Mouse (Mus musculus): ENCODE measurements around the gene Cnot4. TPM values are rescaled to one million over a fixed set of nuclear protein-coding genes. Genes with fewer than 3 reads are reported as not detected.

Cnot4 gene
- polyA plus RNA-seq, 1 experiment from 2014 or later = 39.0 TPM

DNA sequence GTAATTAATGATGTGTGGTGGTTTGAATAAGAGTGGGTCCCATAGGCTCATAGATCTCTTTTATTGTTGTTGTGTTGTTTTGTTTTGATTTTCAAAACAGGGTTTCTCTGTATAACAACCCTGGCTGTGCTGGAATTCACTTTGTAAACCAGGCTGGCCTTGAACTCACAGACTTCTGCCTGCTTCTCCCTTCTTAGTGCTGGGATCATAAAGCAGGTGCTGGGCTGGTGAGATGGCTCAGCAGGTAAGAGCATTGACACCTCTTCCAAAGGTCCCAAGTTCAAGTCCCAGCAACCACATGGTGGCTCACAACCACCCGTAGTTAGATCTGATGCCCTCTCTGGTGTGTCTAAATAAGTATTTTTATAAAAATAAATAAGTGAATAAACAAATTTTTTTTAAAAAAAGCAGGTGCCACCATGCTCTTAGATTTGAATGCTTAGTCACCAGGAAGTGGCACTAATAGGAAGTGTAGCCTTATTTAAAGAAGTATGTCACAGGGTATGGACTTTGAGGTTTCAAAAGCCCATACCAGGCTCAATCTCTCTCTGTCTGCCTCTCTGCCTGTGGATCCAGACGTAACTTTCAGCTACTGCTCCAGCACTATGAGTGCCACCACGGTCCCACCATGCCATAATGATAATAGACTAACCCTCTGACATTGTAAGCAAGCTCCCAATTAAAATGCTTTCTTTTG is 14.3 kb upstream of the Cnot4 start:
- no peak overlapping the region for H3K4me2 ChIP-seq (ENCODE audit: low read length)
- ATAC-seq (ENCODE audit: low FRiP score, low TSS enrichment) = no peak
- H3K27ac ChIP-seq (replicated peaks; ENCODE audit: low read depth, low read length) = no peak overlapping the region
- DNase-seq = no peak
- H3K4me1 ChIP-seq (ENCODE audit: control insufficient read depth, insufficient read depth, low read length) = no peaks in the 10 kb centered on the region
- H3K9me3 ChIP-seq (ENCODE audit: control insufficient read depth, low read length) = peaks cover 7% of the 10 kb centered on the region; the same call in 1 of the 2 replicates
- 91% methylated on average over 3 of the region's 3 CpGs for WGBS
- no peaks in the 10 kb centered on the region for H3K36me3 ChIP-seq (ENCODE audit: control insufficient read depth, insufficient read depth, low read length)
- H3K9ac ChIP-seq (replicated peaks; ENCODE audit: low read length) = no peak overlapping the region
- H3K27me3 ChIP-seq (ENCODE audit: control insufficient read depth, insufficient read depth, low read length) = no peaks in the 10 kb centered on the region
- H3K4me3 ChIP-seq (replicated peaks; ENCODE audit: low read depth, low read length) = no peak overlapping the region

DNA sequence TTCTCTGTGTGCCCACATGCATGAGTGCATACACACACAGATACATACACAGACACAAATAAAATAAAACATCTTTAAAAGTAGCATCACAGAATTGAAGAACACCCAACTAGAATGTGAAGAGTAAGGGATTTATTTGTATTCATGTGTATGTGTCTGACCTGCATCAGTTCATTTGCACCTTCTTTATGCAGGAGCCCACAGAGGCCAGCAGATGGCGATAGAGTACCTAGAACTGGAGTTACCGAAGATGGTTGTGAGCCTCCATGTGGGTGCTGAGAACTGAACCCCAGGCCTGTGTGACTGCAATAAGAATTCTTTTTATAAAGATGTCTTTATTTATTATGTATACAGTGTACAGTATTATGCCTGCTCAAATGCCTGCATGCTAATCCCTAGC is 12.0 kb upstream of the Cnot4 start:
- Histone ChIP-seq H3K4me3 (replicated peaks; ENCODE audit: low read depth, low read length) (no peak overlapping the region), H3K4me1 (ENCODE audit: control insufficient read depth, insufficient read depth, low read length) (no peaks in the 10 kb centered on the region), H3K9ac (replicated peaks; ENCODE audit: low read length) (no peak overlapping the region), H3K4me2 (ENCODE audit: low read length) (no peak overlapping the region), H3K36me3 (ENCODE audit: control insufficient read depth, insufficient read depth, low read length) (no peaks in the 10 kb centered on the region), H3K27ac (replicated peaks; ENCODE audit: low read depth, low read length) (no peak overlapping the region), H3K9me3 (ENCODE audit: control insufficient read depth, low read length) (peaks cover 7% of the 10 kb centered on the region; the same call in 1 of the 2 replicates), H3K27me3 (ENCODE audit: control insufficient read depth, insufficient read depth, low read length) (no peaks in the 10 kb centered on the region)
- WGBS = 84% methylated on average over 2 of the region's 2 CpGs
- DNase-seq (no peak), ATAC-seq (ENCODE audit: low FRiP score, low TSS enrichment) (no peak)

DNA sequence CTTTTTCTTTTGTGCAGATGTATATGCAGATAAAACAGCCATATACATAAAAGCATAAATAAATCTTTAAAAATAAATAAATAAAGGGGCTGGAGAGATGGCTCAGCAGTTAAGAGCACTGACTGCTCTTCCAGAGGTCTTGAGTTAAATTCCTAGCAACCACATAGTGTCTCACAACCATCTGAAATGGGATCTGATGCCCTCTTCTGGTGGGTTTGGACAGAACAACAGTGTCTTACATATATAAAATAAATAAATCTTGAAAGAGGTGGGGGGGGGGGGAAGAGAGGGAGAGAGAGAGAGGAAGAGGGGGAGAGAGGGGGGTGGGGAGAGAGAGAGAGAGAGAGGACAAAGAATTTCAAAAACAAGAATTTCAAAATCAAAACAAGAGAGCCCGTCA is 6.8 kb upstream of the Cnot4 start:
- 85% methylated on average over 1 of the region's 1 CpGs for WGBS
- H3K4me1 ChIP-seq (ENCODE audit: control insufficient read depth, insufficient read depth, low read length) = no peaks in the 10 kb centered on the region

DNA sequence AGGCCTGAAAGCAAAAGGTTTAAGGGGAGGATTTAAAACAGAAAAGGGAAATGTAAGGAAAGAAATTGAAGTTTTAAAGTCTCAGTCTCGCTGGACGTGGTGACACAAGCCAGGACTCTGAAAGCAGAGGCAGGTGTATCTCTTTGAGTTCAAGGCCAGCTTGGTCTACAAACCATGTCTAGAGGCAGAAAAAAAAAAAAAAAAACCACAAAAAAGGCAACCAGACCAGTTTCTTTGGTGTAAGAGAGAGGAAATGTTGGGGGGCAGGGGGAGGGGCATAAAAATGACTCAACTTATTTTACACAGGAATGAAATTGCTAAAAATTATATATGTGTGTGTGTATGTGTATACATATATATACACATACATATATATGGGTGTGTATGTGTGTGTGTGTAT is 1.3 kb upstream of the Cnot4 start:
- 62% methylated on average over 2 of the region's 2 CpGs for WGBS
- H3K9ac ChIP-seq (replicated peaks; ENCODE audit: low read length) = no peak overlapping the region
- no peak overlapping the region for H3K4me3 ChIP-seq (replicated peaks; ENCODE audit: low read depth, low read length)
- peak overlapping the region; percentile 76; the same call in 1 of the 2 replicates for H3K4me2 ChIP-seq (ENCODE audit: low read length)
- H3K4me1 ChIP-seq (ENCODE audit: control insufficient read depth, insufficient read depth, low read length) = peaks cover 10% of the 10 kb centered on the region
- no peaks in the 10 kb centered on the region for H3K27me3 ChIP-seq (ENCODE audit: control insufficient read depth, insufficient read depth, low read length)
- no peaks in the 10 kb centered on the region for H3K36me3 ChIP-seq (ENCODE audit: control insufficient read depth, insufficient read depth, low read length)
- ATAC-seq (ENCODE audit: low FRiP score, low TSS enrichment) = no peak
- no peaks in the 10 kb centered on the region for H3K9me3 ChIP-seq (ENCODE audit: control insufficient read depth, low read length)
- H3K27ac ChIP-seq (replicated peaks; ENCODE audit: low read depth, low read length) = no peak overlapping the region
- DNase-seq = no peak

More for the DNA sequence above, 6.8 kb upstream of the Cnot4 start:
- H3K27ac ChIP-seq (replicated peaks; ENCODE audit: low read depth, low read length) = no peak overlapping the region
- no peak for DNase-seq
- no peak for ATAC-seq (ENCODE audit: low FRiP score, low TSS enrichment)
- no peaks in the 10 kb centered on the region for H3K36me3 ChIP-seq (ENCODE audit: control insufficient read depth, insufficient read depth, low read length)
- H3K27me3 ChIP-seq (ENCODE audit: control insufficient read depth, insufficient read depth, low read length) = no peaks in the 10 kb centered on the region
- no peak overlapping the region for H3K9ac ChIP-seq (replicated peaks; ENCODE audit: low read length)
- H3K4me3 ChIP-seq (replicated peaks; ENCODE audit: low read depth, low read length) = no peak overlapping the region
- H3K4me2 ChIP-seq (ENCODE audit: low read length) = no peak overlapping the region
- peaks cover under 1% of the 10 kb centered on the region; the same call in 1 of the 2 replicates for H3K9me3 ChIP-seq (ENCODE audit: control insufficient read depth, low read length)

DNA sequence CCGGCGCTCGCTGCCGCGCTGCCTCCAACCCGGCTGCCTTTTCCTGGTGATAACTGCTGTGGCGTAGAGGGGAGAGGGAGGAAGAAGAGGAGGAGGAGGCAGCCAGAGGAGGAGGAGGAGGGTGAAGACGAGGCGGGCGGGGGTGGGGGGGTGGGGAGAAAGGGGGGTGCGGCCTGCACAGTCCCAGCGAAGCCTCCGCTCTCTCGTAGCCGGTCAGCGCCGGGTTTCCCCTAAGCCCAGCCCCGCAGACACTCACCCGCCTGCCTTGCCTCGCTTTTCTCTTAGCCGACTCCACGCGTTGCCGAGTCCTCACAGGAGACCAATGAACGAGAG is 312 bp downstream of the Cnot4 start:
- no peaks in the 10 kb centered on the region for H3K9me3 ChIP-seq (ENCODE audit: control insufficient read depth, low read length)
- H3K4me2 ChIP-seq (ENCODE audit: low read length) = peak overlapping the region; percentile 74
- ATAC-seq (ENCODE audit: low FRiP score, low TSS enrichment) = peak; percentile 90
- no peaks in the 10 kb centered on the region for H3K27me3 ChIP-seq (ENCODE audit: control insufficient read depth, insufficient read depth, low read length)
- WGBS = 1% methylated on average over 21 of the region's 25 CpGs
- DNase-seq = no peak
- peaks cover 10% of the 10 kb centered on the region for H3K4me1 ChIP-seq (ENCODE audit: control insufficient read depth, insufficient read depth, low read length)
- H3K27ac ChIP-seq (replicated peaks; ENCODE audit: low read depth, low read length) = peak overlapping the region; percentile 89
- no peaks in the 10 kb centered on the region for H3K36me3 ChIP-seq (ENCODE audit: control insufficient read depth, insufficient read depth, low read length)
- H3K4me3 ChIP-seq (replicated peaks; ENCODE audit: low read depth, low read length) = peak overlapping the region; percentile 67
- H3K9ac ChIP-seq (replicated peaks; ENCODE audit: low read length) = peak overlapping the region; percentile 82

DNA sequence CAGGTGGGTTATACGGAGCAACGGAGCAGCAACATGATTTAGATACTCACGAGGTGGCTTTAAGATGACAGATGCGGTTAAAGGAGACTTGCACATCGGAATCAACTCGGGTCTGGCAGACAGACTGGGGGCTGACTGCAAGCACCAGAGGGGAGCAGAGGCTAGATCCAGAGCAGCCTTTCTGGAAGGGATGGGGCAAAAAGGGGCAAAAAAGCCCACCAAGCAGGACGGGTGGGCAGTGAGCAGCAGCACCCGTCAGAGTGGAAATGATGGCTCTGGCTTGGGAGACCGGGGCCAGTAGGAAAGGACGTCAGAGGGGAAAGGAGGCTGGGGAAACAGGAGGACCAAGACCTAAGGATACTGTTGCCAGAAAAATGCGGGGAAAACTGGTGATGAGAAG is 718 bp downstream of the Cnot4 start:
- peaks cover 10% of the 10 kb centered on the region for H3K4me1 ChIP-seq (ENCODE audit: control insufficient read depth, insufficient read depth, low read length)
- H3K4me2 ChIP-seq (ENCODE audit: low read length) = peak overlapping the region; percentile 74
- no peaks in the 10 kb centered on the region for H3K9me3 ChIP-seq (ENCODE audit: control insufficient read depth, low read length)
- under 1% methylated on average over 11 of the region's 11 CpGs for WGBS
- no peaks in the 10 kb centered on the region for H3K27me3 ChIP-seq (ENCODE audit: control insufficient read depth, insufficient read depth, low read length)
- DNase-seq = peak; percentile 39
- peak overlapping the region; percentile 89 for H3K27ac ChIP-seq (replicated peaks; ENCODE audit: low read depth, low read length)
- ATAC-seq (ENCODE audit: low FRiP score, low TSS enrichment) = peak; percentile 6; the same call in 1 of the 2 replicates
- H3K36me3 ChIP-seq (ENCODE audit: control insufficient read depth, insufficient read depth, low read length) = no peaks in the 10 kb centered on the region
- H3K4me3 ChIP-seq (replicated peaks; ENCODE audit: low read depth, low read length) = peak overlapping the region; percentile 67
- peak overlapping the region; percentile 82 for H3K9ac ChIP-seq (replicated peaks; ENCODE audit: low read length)

DNA sequence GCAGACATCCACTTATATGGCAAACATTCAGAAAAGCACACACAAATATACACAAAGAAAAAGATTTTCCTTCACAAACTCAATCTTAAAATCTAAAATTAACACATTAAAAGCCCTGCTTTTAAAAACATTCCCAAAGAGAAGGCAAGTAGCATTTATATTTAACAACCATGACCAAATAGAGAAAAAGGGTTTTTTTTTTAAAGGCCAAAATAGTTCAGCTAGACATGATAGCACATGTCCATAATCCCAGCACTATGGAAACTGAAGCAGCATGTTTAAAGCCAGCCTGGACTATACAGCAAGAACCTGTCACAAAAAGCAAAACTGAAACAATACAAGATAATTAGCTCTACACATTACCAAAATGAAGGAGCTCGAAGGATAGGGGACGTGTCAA is 11.0 kb downstream of the Cnot4 start:
- 0 out of 2 replicates have a peak, but pooled peaks cover 4% of the 10 kb centered on the region for H3K36me3 ChIP-seq (ENCODE audit: control insufficient read depth, insufficient read depth, low read length)
- DNase-seq (no peak), ATAC-seq (ENCODE audit: low FRiP score, low TSS enrichment) (no peak)
- WGBS = 86% methylated on average over 2 of the region's 2 CpGs
- H3K9ac ChIP-seq (replicated peaks; ENCODE audit: low read length) = no peak overlapping the region
- no peak overlapping the region for H3K4me3 ChIP-seq (replicated peaks; ENCODE audit: low read depth, low read length)
- no peaks in the 10 kb centered on the region for H3K27me3 ChIP-seq (ENCODE audit: control insufficient read depth, insufficient read depth, low read length)
- H3K4me2 ChIP-seq (ENCODE audit: low read length) = no peak overlapping the region
- H3K27ac ChIP-seq (replicated peaks; ENCODE audit: low read depth, low read length) = no peak overlapping the region
- H3K4me1 ChIP-seq (ENCODE audit: control insufficient read depth, insufficient read depth, low read length) = no peaks in the 10 kb centered on the region
- H3K9me3 ChIP-seq (ENCODE audit: control insufficient read depth, low read length) = no peaks in the 10 kb centered on the region

DNA sequence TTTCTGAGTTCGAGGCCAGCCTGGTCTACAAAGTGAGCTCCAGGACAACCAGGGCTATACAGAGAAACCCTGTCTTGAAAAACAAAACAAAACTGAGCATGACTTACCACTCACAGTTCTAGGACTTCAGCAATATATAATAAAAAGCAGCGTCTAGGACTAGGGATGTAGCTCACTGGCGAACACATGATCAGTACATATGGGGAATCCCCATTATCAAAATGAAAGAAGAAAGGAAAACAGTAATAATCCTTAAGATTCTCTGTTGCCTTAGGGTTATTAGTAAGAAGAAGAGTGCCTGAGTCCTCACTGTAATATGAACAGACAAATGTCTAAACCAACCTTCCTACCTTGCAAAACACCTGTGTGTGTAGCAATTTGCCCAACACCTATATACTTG is 11.6 kb downstream of the Cnot4 start:
- 0 out of 2 replicates have a peak, but pooled peaks cover 4% of the 10 kb centered on the region for H3K36me3 ChIP-seq (ENCODE audit: control insufficient read depth, insufficient read depth, low read length)
- no peak for ATAC-seq (ENCODE audit: low FRiP score, low TSS enrichment)
- 99% methylated on average over 3 of the region's 3 CpGs for WGBS

DNA sequence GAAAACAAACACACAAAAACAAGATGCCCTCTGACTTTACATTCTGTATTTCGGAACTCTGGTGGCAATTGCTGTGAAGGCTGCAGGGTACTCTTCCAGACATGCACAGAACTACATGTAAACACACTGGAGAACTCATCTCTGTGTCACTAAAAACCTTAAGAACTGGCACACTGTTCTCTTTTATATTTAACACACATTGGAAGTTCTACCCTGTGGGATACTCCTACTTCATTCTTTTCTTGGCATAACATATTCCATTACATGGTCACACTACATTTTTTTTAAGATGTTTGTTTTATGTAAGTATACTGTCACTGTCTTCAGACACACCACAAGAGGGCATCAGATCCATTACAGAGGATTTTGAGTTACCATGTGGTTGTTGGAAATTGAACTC is 31.1 kb downstream of the Cnot4 start:
- no peak overlapping the region for H3K9ac ChIP-seq (replicated peaks; ENCODE audit: low read length)
- H3K4me3 ChIP-seq (replicated peaks; ENCODE audit: low read depth, low read length) = no peak overlapping the region
- H3K27ac ChIP-seq (replicated peaks; ENCODE audit: low read depth, low read length) = no peak overlapping the region
- no peak overlapping the region for H3K4me2 ChIP-seq (ENCODE audit: low read length)
- H3K4me1 ChIP-seq (ENCODE audit: control insufficient read depth, insufficient read depth, low read length) = no peaks in the 10 kb centered on the region
- H3K9me3 ChIP-seq (ENCODE audit: control insufficient read depth, low read length) = no peaks in the 10 kb centered on the region
- H3K36me3 ChIP-seq (ENCODE audit: control insufficient read depth, insufficient read depth, low read length) = no peaks in the 10 kb centered on the region
- 98% methylated on average over 1 of the region's 1 CpGs for WGBS
- no peak for DNase-seq
- ATAC-seq (ENCODE audit: low FRiP score, low TSS enrichment) = no peak
- no peaks in the 10 kb centered on the region for H3K27me3 ChIP-seq (ENCODE audit: control insufficient read depth, insufficient read depth, low read length)

More for the DNA sequence above, 11.6 kb downstream of the Cnot4 start:
- H3K4me1 ChIP-seq (ENCODE audit: control insufficient read depth, insufficient read depth, low read length) = no peaks in the 10 kb centered on the region
- H3K9me3 ChIP-seq (ENCODE audit: control insufficient read depth, low read length) = no peaks in the 10 kb centered on the region
- H3K9ac ChIP-seq (replicated peaks; ENCODE audit: low read length) = no peak overlapping the region
- H3K4me2 ChIP-seq (ENCODE audit: low read length) = no peak overlapping the region
- DNase-seq = no peak
- no peak overlapping the region for H3K4me3 ChIP-seq (replicated peaks; ENCODE audit: low read depth, low read length)
- no peak overlapping the region for H3K27ac ChIP-seq (replicated peaks; ENCODE audit: low read depth, low read length)
- H3K27me3 ChIP-seq (ENCODE audit: control insufficient read depth, insufficient read depth, low read length) = no peaks in the 10 kb centered on the region

All from midbrain, embryonic 14.5 days (tissue).